Mouse (Mus musculus): ENCODE measurements around the gene Ttbk1. TPM values are rescaled to one million over a fixed set of nuclear protein-coding genes. Genes with fewer than 3 reads are reported as not detected.

The Ttbk1 gene
- 0.04 and 0.11 TPM in 2 replicates for polyA plus RNA-seq (2014; fragmentation: Nextera tagmentation; extraction: Ambion mirVana)

DNA sequence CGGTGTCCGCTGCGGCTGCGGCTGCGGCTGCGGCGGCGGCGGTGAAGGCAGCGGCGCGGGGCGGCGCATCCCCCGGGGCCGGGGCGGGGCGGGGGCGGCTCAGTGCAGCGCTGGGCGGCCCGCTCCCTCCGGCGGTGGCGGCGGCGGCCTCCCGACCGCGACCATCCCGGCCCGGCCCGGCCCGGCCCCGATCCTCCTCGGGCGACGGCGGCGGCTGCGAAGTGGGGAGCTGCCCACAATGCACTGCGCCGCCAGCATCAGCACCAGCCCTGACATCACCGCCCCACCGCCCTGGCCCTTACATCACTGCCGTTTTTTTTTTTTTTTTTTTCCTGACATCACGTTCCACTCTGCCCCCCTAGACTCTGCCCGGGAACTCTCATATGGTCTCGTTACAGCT, at the start of gene Ttbk1:
Gene Ttbk1 (minus strand): TSS at position 245 of the 400 bp plus-strand sequence.
- H3K27me3 ChIP-seq (ENCODE audit: control insufficient read depth, insufficient read depth, low read length): peaks cover 61% of the 10 kb centered on the region
- ATAC-seq (ENCODE audit: low FRiP score, low TSS enrichment): peak; percentile 21; the same call in 1 of the 2 replicates

DNA sequence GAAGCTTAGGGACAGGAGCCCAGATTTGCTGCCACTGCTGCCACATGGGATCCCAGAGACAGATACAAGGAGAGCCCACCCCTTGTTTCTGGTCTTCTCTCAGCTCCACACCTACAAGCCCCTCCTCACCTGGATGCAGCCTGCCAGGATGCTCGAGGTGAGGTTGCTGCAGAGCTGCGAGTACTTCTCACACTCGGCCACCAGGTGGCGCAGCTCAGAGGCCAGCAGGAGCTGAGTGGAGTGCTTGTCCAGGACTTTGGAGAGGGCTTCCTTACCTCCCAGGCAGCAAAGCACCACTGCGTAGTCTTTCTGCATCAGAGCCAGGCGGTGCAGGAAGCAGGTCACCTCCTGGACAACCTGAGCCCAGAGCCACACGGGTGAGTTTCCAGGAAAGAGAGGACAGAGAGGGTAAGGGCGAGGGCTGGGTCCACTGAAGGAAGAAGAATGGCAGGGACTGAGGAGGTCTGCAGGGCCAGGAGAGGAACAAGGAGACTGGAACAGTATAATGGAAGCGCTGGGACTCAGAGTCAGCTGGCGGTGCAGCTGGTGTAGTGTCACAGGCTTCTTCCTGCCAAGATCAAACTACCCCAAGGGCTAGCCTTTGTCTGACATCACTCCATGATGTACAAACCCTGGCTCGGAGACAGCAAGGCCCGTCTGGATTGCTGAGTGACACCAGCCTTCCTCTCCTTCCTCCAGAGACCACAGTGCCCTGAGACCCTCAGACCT, 38.3 kb upstream of the Ttbk1 start:
- no peak overlapping the region for H3K4me2 ChIP-seq (replicated peaks; ENCODE audit: low read depth, low read length)
- WGBS: 36% methylated on average over 12 of the region's 12 CpGs

More for the DNA sequence above, at the start of gene Ttbk1:
- Histone ChIP-seq H3K27ac (ENCODE audit: low read depth, low read length) (no peak within 1 kb of the TSS), H3K9ac (ENCODE audit: low read depth, low read length) (peak within 1 kb of the TSS; percentile 34; the same call in 1 of the 2 replicates), H3K4me1 (ENCODE audit: control insufficient read depth, insufficient read depth, low read length) (no peaks in the 10 kb centered on the region; the same call in 1 of the 2 replicates), H3K4me3 (ENCODE audit: low read length) (peak within 1 kb of the TSS; percentile 39), H3K9me3 (ENCODE audit: control insufficient read depth, low read length) (no peaks in the 10 kb centered on the region), H3K4me2 (replicated peaks; ENCODE audit: low read depth, low read length) (peak within 1 kb of the TSS; percentile 69), H3K36me3 (ENCODE audit: control insufficient read depth, insufficient read depth, low read length) (no peaks in the 10 kb centered on the region)
- 1% methylated on average over 37 of the region's 49 CpGs for WGBS

DNA sequence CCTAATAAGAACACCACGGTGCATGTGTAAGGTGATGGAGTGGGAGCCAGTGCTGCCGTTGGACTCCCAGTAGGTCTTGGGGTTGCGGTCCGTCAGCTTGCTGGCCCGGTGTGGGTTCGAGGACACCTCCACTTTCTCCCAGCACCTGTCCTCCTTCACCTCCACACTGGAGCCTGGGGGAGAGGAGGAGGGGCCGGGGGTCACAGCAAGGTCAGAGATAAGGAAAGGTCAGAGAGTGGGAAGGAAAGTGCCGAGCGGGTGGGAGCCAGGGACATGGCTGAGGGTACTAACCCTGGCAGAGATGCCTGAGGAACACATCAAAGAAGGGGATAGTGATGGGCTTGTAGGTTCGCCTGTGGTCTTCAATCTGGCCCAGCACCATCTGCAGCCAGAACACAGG, 37.6 kb upstream of the Ttbk1 start:
- H3K9ac ChIP-seq (ENCODE audit: low read depth, low read length): no peak overlapping the region
- ATAC-seq (ENCODE audit: low FRiP score, low TSS enrichment): no peak
- 81% methylated on average over 10 of the region's 10 CpGs for WGBS
- no peak overlapping the region for H3K4me3 ChIP-seq (ENCODE audit: low read length)
- H3K27ac ChIP-seq (ENCODE audit: low read depth, low read length): no peak overlapping the region
- no peaks in the 10 kb centered on the region for H3K4me1 ChIP-seq (ENCODE audit: control insufficient read depth, insufficient read depth, low read length)
- H3K36me3 ChIP-seq (ENCODE audit: control insufficient read depth, insufficient read depth, low read length): no peaks in the 10 kb centered on the region
- no peak overlapping the region for H3K4me2 ChIP-seq (replicated peaks; ENCODE audit: low read depth, low read length)
- H3K27me3 ChIP-seq (ENCODE audit: control insufficient read depth, insufficient read depth, low read length): 0 out of 2 replicates have a peak, but pooled peaks cover 3% of the 10 kb centered on the region
- no peaks in the 10 kb centered on the region for H3K9me3 ChIP-seq (ENCODE audit: control insufficient read depth, low read length)

More for the DNA sequence above, 38.3 kb upstream of the Ttbk1 start:
- no peaks in the 10 kb centered on the region for H3K27me3 ChIP-seq (ENCODE audit: control insufficient read depth, insufficient read depth, low read length)
- H3K27ac ChIP-seq (ENCODE audit: low read depth, low read length): no peak overlapping the region
- H3K9me3 ChIP-seq (ENCODE audit: control insufficient read depth, low read length): no peaks in the 10 kb centered on the region
- no peak overlapping the region for H3K9ac ChIP-seq (ENCODE audit: low read depth, low read length)
- no peak overlapping the region for H3K4me3 ChIP-seq (ENCODE audit: low read length)
- no peaks in the 10 kb centered on the region for H3K4me1 ChIP-seq (ENCODE audit: control insufficient read depth, insufficient read depth, low read length)
- H3K36me3 ChIP-seq (ENCODE audit: control insufficient read depth, insufficient read depth, low read length): no peaks in the 10 kb centered on the region
- ATAC-seq (ENCODE audit: low FRiP score, low TSS enrichment): peak; percentile 72

DNA sequence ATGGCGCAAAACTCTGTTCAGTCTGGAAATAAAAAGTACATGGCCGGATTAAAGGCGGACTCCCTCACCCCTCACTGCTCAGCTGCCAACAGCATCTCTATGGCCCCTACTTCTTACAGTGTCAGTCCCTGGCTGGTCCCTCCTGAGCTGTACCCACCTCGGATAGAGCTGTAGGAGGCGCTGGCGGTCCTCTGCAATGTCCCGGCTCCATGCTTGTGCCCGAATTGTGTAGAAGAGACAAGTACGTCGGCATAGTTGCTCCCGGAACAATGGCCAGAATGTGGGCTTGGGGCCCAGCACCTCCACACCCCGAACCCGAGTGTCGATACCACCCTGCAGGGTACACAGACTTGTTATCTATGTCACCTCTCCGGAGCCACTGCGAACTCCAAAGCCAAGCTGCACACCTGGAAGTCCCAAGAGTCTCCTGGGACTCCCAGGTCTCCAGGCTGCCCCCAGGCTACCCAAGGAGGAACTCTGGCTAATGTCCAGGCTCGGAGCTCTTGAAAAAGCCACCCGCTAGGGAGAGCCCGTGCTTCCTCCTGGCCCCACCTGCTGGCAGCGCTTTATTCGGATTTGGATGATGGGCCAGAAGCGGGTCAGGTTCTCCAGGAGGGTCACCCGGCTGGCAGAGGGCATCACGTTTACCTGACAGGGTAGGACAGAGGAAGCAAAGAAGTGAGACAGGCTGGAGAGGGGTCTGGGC, 34.6 kb upstream of the Ttbk1 start:
- Histone ChIP-seq H3K27me3 (ENCODE audit: control insufficient read depth, insufficient read depth, low read length) (0 out of 2 replicates have a peak, but pooled peaks cover 5% of the 10 kb centered on the region), H3K9me3 (ENCODE audit: control insufficient read depth, low read length) (no peaks in the 10 kb centered on the region), H3K4me2 (replicated peaks; ENCODE audit: low read depth, low read length) (no peak overlapping the region), H3K9ac (ENCODE audit: low read depth, low read length) (no peak overlapping the region), H3K4me1 (ENCODE audit: control insufficient read depth, insufficient read depth, low read length) (no peaks in the 10 kb centered on the region), H3K36me3 (ENCODE audit: control insufficient read depth, insufficient read depth, low read length) (no peaks in the 10 kb centered on the region), H3K4me3 (ENCODE audit: low read length) (no peak overlapping the region), H3K27ac (ENCODE audit: low read depth, low read length) (no peak overlapping the region)
- WGBS: 40% methylated on average over 24 of the region's 24 CpGs
- ATAC-seq (ENCODE audit: low FRiP score, low TSS enrichment): no peak

DNA sequence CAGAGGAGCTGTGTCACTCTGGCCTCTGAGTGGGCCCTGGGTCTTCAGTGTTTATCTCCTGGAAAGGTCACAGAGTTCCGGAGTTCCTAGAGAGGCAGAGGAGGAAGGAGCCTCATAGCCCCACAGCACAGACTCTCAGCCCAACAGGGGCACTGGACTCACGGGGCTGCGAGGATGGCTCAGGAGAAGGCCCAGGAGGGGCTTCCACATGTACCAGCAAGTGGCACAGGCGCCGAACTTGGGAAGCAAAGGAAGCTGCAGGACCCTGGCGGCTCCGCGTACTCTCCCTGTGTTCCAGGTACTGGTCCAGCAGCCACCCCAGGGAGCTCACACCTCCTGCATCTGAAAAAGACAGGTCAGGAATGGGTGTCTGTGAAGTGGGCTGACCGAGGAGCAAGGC, 33.7 kb upstream of the Ttbk1 start:
- no peaks in the 10 kb centered on the region for H3K36me3 ChIP-seq (ENCODE audit: control insufficient read depth, insufficient read depth, low read length)
- WGBS: 78% methylated on average over 9 of the region's 9 CpGs

DNA sequence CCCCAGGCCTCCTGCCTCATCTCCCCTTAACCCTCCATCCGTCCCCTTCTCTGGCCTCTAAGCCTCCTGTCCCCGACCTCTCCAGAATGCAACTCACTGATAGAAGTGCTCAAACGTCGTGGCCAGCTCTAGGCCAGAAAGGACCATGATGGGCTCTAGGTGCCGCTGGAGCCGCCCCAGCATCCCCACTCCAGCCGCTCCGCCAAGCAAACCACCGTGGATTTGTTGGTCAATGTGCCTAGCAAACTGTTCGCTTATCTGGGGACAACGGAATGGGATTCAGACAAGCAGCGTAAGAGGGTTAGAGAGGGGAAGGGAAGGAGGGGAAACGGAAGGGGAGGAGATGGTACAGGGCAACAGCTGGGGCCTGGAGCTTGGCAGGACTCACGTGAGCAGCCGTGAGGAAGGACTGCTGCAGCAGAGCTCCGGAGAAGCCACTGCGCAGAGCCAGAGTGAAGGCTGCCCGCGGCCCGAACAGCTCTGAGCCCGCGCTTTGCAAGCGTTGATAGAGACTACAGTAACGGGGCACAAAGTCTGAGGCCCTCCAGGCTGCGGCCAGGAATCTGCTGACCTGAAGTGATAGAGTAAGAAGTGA, 33.0 kb upstream of the Ttbk1 start:
- Histone ChIP-seq H3K4me2 (replicated peaks; ENCODE audit: low read depth, low read length) (peak overlapping the region; percentile 15), H3K4me3 (ENCODE audit: low read length) (no peak overlapping the region), H3K9me3 (ENCODE audit: control insufficient read depth, low read length) (no peaks in the 10 kb centered on the region), H3K9ac (ENCODE audit: low read depth, low read length) (peak overlapping the region; percentile 18; the same call in 1 of the 2 replicates), H3K36me3 (ENCODE audit: control insufficient read depth, insufficient read depth, low read length) (no peaks in the 10 kb centered on the region), H3K27ac (ENCODE audit: low read depth, low read length) (no peak overlapping the region), H3K4me1 (ENCODE audit: control insufficient read depth, insufficient read depth, low read length) (no peaks in the 10 kb centered on the region), H3K27me3 (ENCODE audit: control insufficient read depth, insufficient read depth, low read length) (0 out of 2 replicates have a peak, but pooled peaks cover 5% of the 10 kb centered on the region)
- 47% methylated on average over 25 of the region's 25 CpGs for WGBS
- 0 out of 2 replicates have a peak, but pooled peaks have one; percentile 34 for ATAC-seq (ENCODE audit: low FRiP score, low TSS enrichment)

More for the DNA sequence above, 33.7 kb upstream of the Ttbk1 start:
- Histone ChIP-seq H3K4me3 (ENCODE audit: low read length) (no peak overlapping the region), H3K4me1 (ENCODE audit: control insufficient read depth, insufficient read depth, low read length) (no peaks in the 10 kb centered on the region), H3K9me3 (ENCODE audit: control insufficient read depth, low read length) (no peaks in the 10 kb centered on the region), H3K9ac (ENCODE audit: low read depth, low read length) (no peak overlapping the region; the same call in 1 of the 2 replicates), H3K4me2 (replicated peaks; ENCODE audit: low read depth, low read length) (no peak overlapping the region), H3K27ac (ENCODE audit: low read depth, low read length) (no peak overlapping the region), H3K27me3 (ENCODE audit: control insufficient read depth, insufficient read depth, low read length) (0 out of 2 replicates have a peak, but pooled peaks cover 5% of the 10 kb centered on the region)
- no peak for ATAC-seq (ENCODE audit: low FRiP score, low TSS enrichment)

DNA sequence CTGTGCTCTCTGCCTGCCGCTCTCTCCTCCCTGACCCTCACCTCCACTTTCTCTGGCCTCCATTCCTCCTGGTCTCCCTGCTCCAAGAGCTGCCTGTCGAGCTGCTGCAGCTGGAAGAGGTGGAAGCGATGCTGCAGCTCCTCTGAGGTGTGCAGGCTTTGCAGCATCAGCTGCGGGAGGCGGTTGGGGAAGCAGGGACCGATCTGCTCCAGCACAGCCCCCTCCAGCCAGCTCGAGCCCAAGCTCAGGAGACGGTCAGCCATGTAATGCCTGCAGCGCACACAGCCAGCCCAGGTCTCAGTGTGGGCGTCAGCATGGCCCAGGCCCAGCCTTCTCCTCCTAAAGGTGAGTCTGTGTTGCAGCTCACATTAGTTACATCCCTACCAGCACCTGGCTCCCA, 32.5 kb upstream of the Ttbk1 start:
- Histone ChIP-seq H3K27ac (ENCODE audit: low read depth, low read length) (no peak overlapping the region), H3K36me3 (ENCODE audit: control insufficient read depth, insufficient read depth, low read length) (no peaks in the 10 kb centered on the region), H3K4me2 (replicated peaks; ENCODE audit: low read depth, low read length) (peak overlapping the region; percentile 15), H3K4me3 (ENCODE audit: low read length) (no peak overlapping the region), H3K9me3 (ENCODE audit: control insufficient read depth, low read length) (no peaks in the 10 kb centered on the region), H3K9ac (ENCODE audit: low read depth, low read length) (peak overlapping the region; percentile 18; the same call in 1 of the 2 replicates), H3K4me1 (ENCODE audit: control insufficient read depth, insufficient read depth, low read length) (no peaks in the 10 kb centered on the region), H3K27me3 (ENCODE audit: control insufficient read depth, insufficient read depth, low read length) (0 out of 2 replicates have a peak, but pooled peaks cover 5% of the 10 kb centered on the region)
- ATAC-seq (ENCODE audit: low FRiP score, low TSS enrichment): no peak
- WGBS: 73% methylated on average over 10 of the region's 10 CpGs

DNA sequence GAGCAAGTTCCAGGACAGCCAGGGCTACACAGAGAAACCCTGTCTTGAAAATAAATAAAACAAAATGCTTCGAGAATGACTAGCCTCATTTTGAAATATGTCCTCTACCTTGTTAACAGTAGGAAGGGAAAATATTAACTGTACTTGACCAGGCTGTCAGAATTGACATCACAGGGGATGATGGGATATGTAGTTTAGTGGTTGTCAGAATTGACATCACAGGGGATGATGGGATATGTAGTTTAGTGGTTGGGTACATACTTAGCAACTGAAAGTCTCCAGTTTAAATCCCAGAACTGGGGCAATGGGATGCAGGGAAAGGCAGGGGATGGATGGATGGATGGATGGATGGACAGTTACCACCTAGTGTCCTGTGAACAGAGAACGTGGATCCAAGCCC, 25.9 kb upstream of the Ttbk1 start:
- Histone ChIP-seq H3K27ac (ENCODE audit: low read depth, low read length) (no peak overlapping the region), H3K9ac (ENCODE audit: low read depth, low read length) (no peak overlapping the region), H3K4me1 (ENCODE audit: control insufficient read depth, insufficient read depth, low read length) (no peaks in the 10 kb centered on the region), H3K36me3 (ENCODE audit: control insufficient read depth, insufficient read depth, low read length) (no peaks in the 10 kb centered on the region), H3K27me3 (ENCODE audit: control insufficient read depth, insufficient read depth, low read length) (no peaks in the 10 kb centered on the region), H3K4me2 (replicated peaks; ENCODE audit: low read depth, low read length) (no peak overlapping the region), H3K9me3 (ENCODE audit: control insufficient read depth, low read length) (no peaks in the 10 kb centered on the region), H3K4me3 (ENCODE audit: low read length) (no peak overlapping the region)
- WGBS: 71% methylated on average over 2 of the region's 2 CpGs
- no peak for ATAC-seq (ENCODE audit: low FRiP score, low TSS enrichment)
